8 mouse cellular contexts compared by ENCODE assay signal in the genomic region with DNA sequence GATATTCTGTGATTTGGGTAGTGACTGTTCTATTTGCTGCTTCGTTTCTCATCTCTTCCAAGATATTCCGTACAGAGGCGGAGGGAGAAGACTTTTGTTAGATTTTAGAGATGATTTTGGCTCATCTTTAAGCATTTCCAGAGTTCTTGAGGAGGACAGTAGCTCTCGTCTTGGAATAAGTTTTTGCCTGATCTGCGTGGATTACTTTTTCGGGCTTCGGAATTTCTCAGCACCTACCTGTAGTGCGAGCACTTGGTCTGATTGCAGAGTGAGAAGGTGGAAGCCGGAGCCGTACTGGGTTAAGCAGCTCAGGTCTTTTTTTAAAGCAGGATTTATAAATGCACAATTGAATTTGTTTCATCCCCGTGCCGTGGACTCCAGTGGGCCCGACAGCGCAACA. TPM values are rescaled to one million over a fixed set of nuclear protein-coding genes. Genes with fewer than 3 reads are reported as not detected.
A peak's percentile ranks its signal among the peaks of the same experiment; 100 is the strongest.
DNase-seq lines count a peak whose midpoint lies in the region; ATAC-seq lines count a peak whose summit lies in the region.

No protein-coding gene starts in this region.

- H3K4me3 ChIP-seq in heart, embryonic 14.5 days (ENCODE audit: control insufficient read depth in 1 of 2, insufficient read depth in 1 of 2, low read depth in 1 of 2, low read length in 2 of 2) = peak overlapping the region; percentile 37 to 50
- H3K4me3 ChIP-seq in hindbrain, embryonic 11.5 days (ENCODE audit: low read depth, low read length) = peak overlapping the region; percentile 20
- peak overlapping the region; percentile 52 for H3K4me3 ChIP-seq in midbrain, embryonic 10.5 days

- H3K4me2 ChIP-seq in heart, embryonic 14.5 days (ENCODE audit: low read length) = peak overlapping the region; percentile 73
- H3K4me2 ChIP-seq in hindbrain, embryonic 11.5 days (replicated peaks; ENCODE audit: low read depth, low read length) = peak overlapping the region; percentile 34

- ATAC-seq in heart, embryonic 14.5 days (ENCODE audit: insufficient number of reproducible peaks, insufficient read depth, low FRiP score, low read depth) = no peak
- no peak for ATAC-seq in hindbrain, embryonic 11.5 days (ENCODE audit: low FRiP score)
- no peak for ATAC-seq in megakaryocyte progenitor cell, adult 5-6 weeks (replicated peaks; ENCODE audit: poor library complexity)
- no peak for ATAC-seq in megakaryocyte-erythroid progenitor cell, adult 5-6 weeks (replicated peaks; ENCODE audit: low FRiP score, low TSS enrichment, poor library complexity, severe bottlenecking)

- no peaks in the 10 kb centered on the region for H3K36me3 ChIP-seq in heart, embryonic 14.5 days (ENCODE audit: control insufficient read depth, insufficient read depth, low read length)
- H3K36me3 ChIP-seq in hindbrain, embryonic 11.5 days (ENCODE audit: control insufficient read depth, insufficient read depth, low read length) = no peaks in the 10 kb centered on the region
- H3K36me3 ChIP-seq in midbrain, embryonic 10.5 days = no peaks in the 10 kb centered on the region

- peaks cover 10% of the 10 kb centered on the region for H3K27me3 ChIP-seq in heart, embryonic 14.5 days (ENCODE audit: control insufficient read depth, insufficient read depth, low read length)
- H3K27me3 ChIP-seq in hindbrain, embryonic 11.5 days (ENCODE audit: control insufficient read depth, insufficient read depth, low read length) = peaks cover 7% of the 10 kb centered on the region; the same call in 1 of the 2 replicates
- H3K27me3 ChIP-seq in midbrain, embryonic 10.5 days (ENCODE audit: low read depth, poor library complexity, severe bottlenecking) = peaks cover 26% of the 10 kb centered on the region

- WGBS in heart, embryonic 14.5 days = 19% methylated on average over 14 of the region's 14 CpGs
- WGBS in hindbrain, embryonic 11.5 days = 18% methylated on average over 14 of the region's 14 CpGs
- 17% methylated on average over 14 of the region's 14 CpGs for WGBS in midbrain, embryonic 10.5 days

- H3K27ac ChIP-seq in heart, embryonic 14.5 days (replicated peaks in 1 of 2; ENCODE audit: control insufficient read depth in 1 of 2, insufficient read depth in 1 of 2, low read depth in 2 of 2, low read length in 2 of 2) = no peak overlapping the region
- no peak overlapping the region for H3K27ac ChIP-seq in hindbrain, embryonic 11.5 days (ENCODE audit: low read depth, low read length)
- H3K27ac ChIP-seq in midbrain, embryonic 10.5 days (replicated peaks) = no peak overlapping the region

- no peaks in the 10 kb centered on the region for H3K9me3 ChIP-seq in heart, embryonic 14.5 days (ENCODE audit: control insufficient read depth, low read length)
- H3K9me3 ChIP-seq in hindbrain, embryonic 11.5 days (ENCODE audit: control insufficient read depth, low read length) = no peaks in the 10 kb centered on the region
- no peaks in the 10 kb centered on the region for H3K9me3 ChIP-seq in midbrain, embryonic 10.5 days (replicated peaks)

- peak overlapping the region; percentile 52 for H3K9ac ChIP-seq in heart, embryonic 14.5 days (ENCODE audit: low read length)
- no peak overlapping the region for H3K9ac ChIP-seq in hindbrain, embryonic 11.5 days (ENCODE audit: low read depth, low read length)

- intact Hi-C loops in heart, postnatal 36 days (cut with DNase I) = loop anchor here (1.0 to 5.0 kb wide), 3 partner anchors 108 to 219 kb away; no protein-coding TSS in a partner anchor

- DNase-seq in heart, postnatal 36 days = no peak
- DNase-seq in ZHBTc4 (ENCODE audit: low read depth, low spot score) = peak; percentile 19
- no peak for DNase-seq in hindbrain, embryonic 11.5 days (ENCODE audit: low spot score)
- DNase-seq in midbrain, embryonic 10.5 days (ENCODE audit: low spot score) = no peak
- no peak for DNase-seq in right cerebral cortex, adult 2 months (ENCODE audit: low spot score in 2 of 2)

- H3K4me1 ChIP-seq in heart, embryonic 14.5 days (ENCODE audit: control insufficient read depth in 2 of 2, insufficient read depth in 2 of 2, low read length in 2 of 2) = peaks cover 0 to 4% of the 10 kb centered on the region in 2 experiments; a peak in 2 of 4 replicates
- H3K4me1 ChIP-seq in hindbrain, embryonic 11.5 days (replicated peaks; ENCODE audit: control insufficient read depth, insufficient read depth, low read length) = no peaks in the 10 kb centered on the region
- peaks cover 7% of the 10 kb centered on the region for H3K4me1 ChIP-seq in midbrain, embryonic 10.5 days

RNA-seq across cellular contexts. Expression of gene Rnf43, which starts 0.3 kb away (rescaled TPM):
- 0.47 and 0.55 TPM in 2 replicates for polyA plus RNA-seq in heart, embryonic 14.5 days (2014; fragmentation: Nextera tagmentation; extraction: Ambion mirVana)
- under 1 TPM; 0.24 to 0.47 TPM for total RNA-seq in heart, postnatal 36 days (2021)
- polyA plus RNA-seq in hindbrain, embryonic 11.5 days (2014; fragmentation: Nextera tagmentation; extraction: Ambion mirVana) = 1.1 and 1.5 TPM in 2 replicates
- 0.95 and 1.3 TPM in 2 replicates for polyA plus RNA-seq in midbrain, embryonic 10.5 days (2016; fragmentation: Nextera tagmentation; extraction: Ambion mirVana)
- 3.0 and 5.1 TPM in 2 replicates for total RNA-seq in megakaryocyte progenitor cell, adult 5-6 weeks (2015)
- total RNA-seq in megakaryocyte progenitor cell, adult 5-6 weeks (2017) = 2.2 and 3.0 TPM in 2 replicates
- total RNA-seq in megakaryocyte-erythroid progenitor cell, adult 5-6 weeks (2014; fragmentation: Nextera tagmentation) = 4.2 and 7.0 TPM in 2 replicates
- total RNA-seq in megakaryocyte-erythroid progenitor cell, adult 5-6 weeks (2017) = 1.4 and 3.1 TPM in 2 replicates

RNA-seq across cellular contexts. Expression of gene Hsf5, which starts 45.9 kb away (rescaled TPM):
- polyA plus RNA-seq in heart, embryonic 14.5 days (2014; fragmentation: Nextera tagmentation; extraction: Ambion mirVana) = 0.13 and 0.15 TPM in 2 replicates
- total RNA-seq in heart, postnatal 36 days (2021) = not detected
- 0.14 and 0.39 TPM in 2 replicates for polyA plus RNA-seq in hindbrain, embryonic 11.5 days (2014; fragmentation: Nextera tagmentation; extraction: Ambion mirVana)
- polyA plus RNA-seq in midbrain, embryonic 10.5 days (2016; fragmentation: Nextera tagmentation; extraction: Ambion mirVana) = 0.40 and 0.42 TPM in 2 replicates
- not detected in 2 replicates for total RNA-seq in megakaryocyte progenitor cell, adult 5-6 weeks (2015)
- not detected in 2 replicates for total RNA-seq in megakaryocyte progenitor cell, adult 5-6 weeks (2017)
- total RNA-seq in megakaryocyte-erythroid progenitor cell, adult 5-6 weeks (2014; fragmentation: Nextera tagmentation) = not detected in 2 replicates
- total RNA-seq in megakaryocyte-erythroid progenitor cell, adult 5-6 weeks (2017) = 0.19 TPM in 1 of 2 replicates, not detected in the other
